Mouse (Mus musculus): ENCODE results near the gene Nbea. TPM values are rescaled to one million over a fixed set of nuclear protein-coding genes. Genes with fewer than 3 reads are reported as not detected.

The Nbea gene
- polyA plus RNA-seq, 1 experiment from 2014 or later, result 8.5 TPM

- Histone ChIP-seq H3K27ac (no peak overlapping the region), H3K27me3 (replicated peaks) (no peaks in the 10 kb centered on the region), H3K9me3 (no peaks in the 10 kb centered on the region), H3K36me3 (no peaks in the 10 kb centered on the region), H3K9ac (no peak overlapping the region), H3K4me3 (replicated peaks) (no peak overlapping the region), H3K4me1 (replicated peaks) (no peaks in the 10 kb centered on the region), H3K4me2 (replicated peaks) (no peak overlapping the region)
- no peak for ATAC-seq
- 79% methylated on average over 5 of the region's 5 CpGs for WGBS
Observed at GRCm38 (mm10) chr3:55814993-55815625, 368.4 kb downstream of the Nbea start.

GRCm38 (mm10) chr3:55794768-55795167 is 388.7 kb downstream of the Nbea start:
- no peaks in the 10 kb centered on the region for H3K9me3 ChIP-seq
- no peak overlapping the region for H3K27ac ChIP-seq
- H3K4me2 ChIP-seq (replicated peaks), result no peak overlapping the region
- 64% methylated on average over 2 of the region's 2 CpGs for WGBS
- no peaks in the 10 kb centered on the region for H3K36me3 ChIP-seq
- no peak for ATAC-seq
- no peaks in the 10 kb centered on the region for H3K4me1 ChIP-seq (replicated peaks)
- H3K27me3 ChIP-seq (replicated peaks), result no peaks in the 10 kb centered on the region
- H3K4me3 ChIP-seq (replicated peaks), result no peak overlapping the region
- H3K9ac ChIP-seq, result no peak overlapping the region

GRCm38 (mm10) chr3:55793842-55794575 is 389.5 kb downstream of the Nbea start:
- Histone ChIP-seq H3K27ac (no peak overlapping the region), H3K4me1 (replicated peaks) (no peaks in the 10 kb centered on the region), H3K9me3 (no peaks in the 10 kb centered on the region), H3K27me3 (replicated peaks) (no peaks in the 10 kb centered on the region), H3K4me2 (replicated peaks) (no peak overlapping the region), H3K9ac (no peak overlapping the region), H3K4me3 (replicated peaks) (no peak overlapping the region), H3K36me3 (no peaks in the 10 kb centered on the region)
- WGBS, result 53% methylated on average over 7 of the region's 7 CpGs
- ATAC-seq, result no peak

- WGBS, result 68% methylated on average over 5 of the region's 5 CpGs
- no peak for ATAC-seq
- no peak overlapping the region for H3K9ac ChIP-seq
- no peak overlapping the region for H3K4me3 ChIP-seq (replicated peaks)
- no peaks in the 10 kb centered on the region for H3K36me3 ChIP-seq
- no peak overlapping the region for H3K4me2 ChIP-seq (replicated peaks)
- 0 out of 2 replicates have a peak, but pooled peaks cover 4% of the 10 kb centered on the region for H3K4me1 ChIP-seq (replicated peaks)
- H3K27ac ChIP-seq, result no peak overlapping the region
- H3K9me3 ChIP-seq, result no peaks in the 10 kb centered on the region
- H3K27me3 ChIP-seq (replicated peaks), result no peaks in the 10 kb centered on the region; the same call in 1 of the 2 replicates
Observed at GRCm38 (mm10) chr3:55792251-55792650, 391.2 kb downstream of the Nbea start.

GRCm38 (mm10) chr3:55790609-55791008 is 392.9 kb downstream of the Nbea start:
- peaks cover 8% of the 10 kb centered on the region for H3K27me3 ChIP-seq (replicated peaks)
- WGBS, result 87% methylated on average over 4 of the region's 4 CpGs
- no peak overlapping the region for H3K4me2 ChIP-seq (replicated peaks)
- no peaks in the 10 kb centered on the region for H3K9me3 ChIP-seq
- H3K9ac ChIP-seq, result no peak overlapping the region
- no peaks in the 10 kb centered on the region for H3K36me3 ChIP-seq
- ATAC-seq, result no peak
- no peak overlapping the region for H3K27ac ChIP-seq
- no peak overlapping the region for H3K4me3 ChIP-seq (replicated peaks)
- 0 out of 2 replicates have a peak, but pooled peaks cover 4% of the 10 kb centered on the region for H3K4me1 ChIP-seq (replicated peaks)

GRCm38 (mm10) chr3:55789856-55790255 is 393.6 kb downstream of the Nbea start:
- Histone ChIP-seq H3K4me3 (replicated peaks) (no peak overlapping the region), H3K4me1 (replicated peaks) (0 out of 2 replicates have a peak, but pooled peaks cover 4% of the 10 kb centered on the region), H3K36me3 (no peaks in the 10 kb centered on the region), H3K4me2 (replicated peaks) (no peak overlapping the region), H3K9me3 (no peaks in the 10 kb centered on the region), H3K27ac (no peak overlapping the region), H3K9ac (no peak overlapping the region), H3K27me3 (replicated peaks) (peaks cover 8% of the 10 kb centered on the region)
- WGBS, result 64% methylated on average over 2 of the region's 2 CpGs
- ATAC-seq, result no peak

- Histone ChIP-seq H3K4me3 (replicated peaks) (no peak overlapping the region), H3K9me3 (no peaks in the 10 kb centered on the region), H3K4me1 (replicated peaks) (0 out of 2 replicates have a peak, but pooled peaks cover 4% of the 10 kb centered on the region), H3K4me2 (replicated peaks) (no peak overlapping the region), H3K36me3 (no peaks in the 10 kb centered on the region), H3K9ac (no peak overlapping the region), H3K27ac (no peak overlapping the region), H3K27me3 (replicated peaks) (peaks cover 10% of the 10 kb centered on the region)
- ATAC-seq, result no peak
- 52% methylated on average over 5 of the region's 5 CpGs for WGBS
Observed at GRCm38 (mm10) chr3:55788621-55789201, 394.8 kb downstream of the Nbea start.

GRCm38 (mm10) chr3:55788214-55788586 is 395.3 kb downstream of the Nbea start:
- 26% methylated on average over 4 of the region's 4 CpGs for WGBS
- peaks cover 15% of the 10 kb centered on the region for H3K27me3 ChIP-seq (replicated peaks)
- H3K27ac ChIP-seq, result no peak overlapping the region
- H3K9me3 ChIP-seq, result no peaks in the 10 kb centered on the region
- H3K4me1 ChIP-seq (replicated peaks), result 0 out of 2 replicates have a peak, but pooled peaks cover 4% of the 10 kb centered on the region
- no peaks in the 10 kb centered on the region for H3K36me3 ChIP-seq
- H3K9ac ChIP-seq, result no peak overlapping the region
- no peak overlapping the region for H3K4me3 ChIP-seq (replicated peaks)
- H3K4me2 ChIP-seq (replicated peaks), result peak overlapping the region; percentile 83
- no peak for ATAC-seq

GRCm38 (mm10) chr3:55787487-55788213 is 395.9 kb downstream of the Nbea start:
- no peaks in the 10 kb centered on the region for H3K9me3 ChIP-seq
- peaks cover 18% of the 10 kb centered on the region for H3K27me3 ChIP-seq (replicated peaks)
- peak overlapping the region; percentile 45; the same call in 1 of the 2 replicates for H3K9ac ChIP-seq
- 3% methylated on average over 54 of the region's 54 CpGs for WGBS
- peak; percentile 77 for ATAC-seq
- peak overlapping the region; percentile 32; the same call in 1 of the 2 replicates for H3K27ac ChIP-seq
- peak overlapping the region; percentile 83 for H3K4me2 ChIP-seq (replicated peaks)
- H3K4me3 ChIP-seq (replicated peaks), result peak overlapping the region; percentile 42
- 0 out of 2 replicates have a peak, but pooled peaks cover 4% of the 10 kb centered on the region for H3K4me1 ChIP-seq (replicated peaks)
- H3K36me3 ChIP-seq, result no peaks in the 10 kb centered on the region

GRCm38 (mm10) chr3:55786835-55787486 is 396.5 kb downstream of the Nbea start:
- ATAC-seq, result no peak
- WGBS, result 42% methylated on average over 17 of the region's 17 CpGs

GRCm38 (mm10) chr3:55785981-55786725 is 397.3 kb downstream of the Nbea start:
- Histone ChIP-seq H3K27ac (no peak overlapping the region), H3K27me3 (replicated peaks) (peaks cover 30% of the 10 kb centered on the region), H3K9ac (no peak overlapping the region), H3K4me2 (replicated peaks) (no peak overlapping the region), H3K9me3 (no peaks in the 10 kb centered on the region), H3K4me1 (replicated peaks) (0 out of 2 replicates have a peak, but pooled peaks cover 4% of the 10 kb centered on the region), H3K36me3 (no peaks in the 10 kb centered on the region), H3K4me3 (replicated peaks) (no peak overlapping the region)
- WGBS, result 58% methylated on average over 3 of the region's 3 CpGs
- ATAC-seq, result no peak

More at GRCm38 (mm10) chr3:55786835-55787486, 396.5 kb downstream of the Nbea start:
- Histone ChIP-seq H3K27me3 (replicated peaks) (peaks cover 22% of the 10 kb centered on the region), H3K4me3 (replicated peaks) (peak overlapping the region; percentile 42), H3K4me2 (replicated peaks) (peak overlapping the region; percentile 83), H3K4me1 (replicated peaks) (0 out of 2 replicates have a peak, but pooled peaks cover 4% of the 10 kb centered on the region), H3K9me3 (no peaks in the 10 kb centered on the region), H3K27ac (peak overlapping the region; percentile 32; the same call in 1 of the 2 replicates), H3K36me3 (no peaks in the 10 kb centered on the region), H3K9ac (peak overlapping the region; percentile 45; the same call in 1 of the 2 replicates)
